Mouse (Mus musculus) testis, adult 2 months (tissue): ENCODE data around the gene Mgrn1.

Experiments used
- CTCF ChIP-seq: fragments of 200-500 bp; IDR thresholded peaks from 2 replicates; pipeline ENCODE4 v1.5.1; 2012; ENCODE audit warnings: low read depth, mild to moderate bottlenecking, inconsistent platforms, low read length, moderate library complexity; ENCODE audit not compliant: control insufficient read depth, insufficient read depth, insufficient replicate concordance
- POLR2A ChIP-seq: fragments of 200-500 bp; IDR thresholded peaks from 2 replicates; pipeline ENCODE4 v1.6.1; 2012; ENCODE audit warnings: low read depth, mild to moderate bottlenecking, inconsistent platforms, low read length, moderate library complexity; ENCODE audit not compliant: control insufficient read depth

DNA sequence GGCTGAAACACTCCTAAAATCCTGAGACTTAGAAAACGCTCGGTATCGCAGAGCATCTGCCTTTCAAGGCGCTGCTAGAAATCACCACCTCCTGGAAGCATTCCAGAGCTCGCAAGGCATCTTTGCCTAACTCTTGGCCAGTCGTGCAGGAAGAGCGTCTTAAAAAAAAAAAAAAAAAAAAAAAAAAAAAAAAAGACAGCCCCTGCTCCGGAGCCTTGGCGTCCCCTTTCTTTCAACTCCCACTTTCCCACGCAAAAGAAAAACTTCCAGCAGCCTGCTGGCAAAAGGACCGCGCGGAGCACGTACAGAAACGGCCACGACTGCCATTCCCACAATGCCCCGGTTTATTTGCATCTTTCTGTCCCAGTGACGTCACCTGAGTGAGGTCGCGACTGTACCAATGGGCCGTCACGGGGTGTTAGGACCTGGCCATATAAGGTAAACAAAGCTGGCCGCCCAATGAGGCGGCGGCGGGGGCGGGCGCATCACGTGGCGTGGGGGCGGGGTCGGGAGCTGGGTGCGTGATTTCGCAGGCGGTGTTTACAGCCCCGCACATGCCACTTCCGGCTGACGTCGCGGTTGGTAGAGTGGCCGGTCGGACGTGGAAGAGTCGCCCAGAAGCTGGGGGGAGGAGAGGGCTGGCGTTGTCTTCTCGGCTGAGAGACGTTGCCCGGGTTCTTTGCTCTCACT, 5.8 kb upstream of the Mgrn1 start, which contains the start of gene Ubald1:
- TF ChIP-seq CTCF (no peak), POLR2A (peak; percentile 98)
